Mouse (Mus musculus) embryo, embryonic 10 days (tissue): Measurements from ENCODE around the gene Tbcd.
A peak's percentile ranks its signal among the peaks of the same experiment; 100 is the strongest.

Experiments
- DNase-seq: peaks from one replicate; pipeline ENCODE4 v3.0.0-alpha.2; 2015; ENCODE audit warnings: low spot score

The Tbcd gene

DNA sequence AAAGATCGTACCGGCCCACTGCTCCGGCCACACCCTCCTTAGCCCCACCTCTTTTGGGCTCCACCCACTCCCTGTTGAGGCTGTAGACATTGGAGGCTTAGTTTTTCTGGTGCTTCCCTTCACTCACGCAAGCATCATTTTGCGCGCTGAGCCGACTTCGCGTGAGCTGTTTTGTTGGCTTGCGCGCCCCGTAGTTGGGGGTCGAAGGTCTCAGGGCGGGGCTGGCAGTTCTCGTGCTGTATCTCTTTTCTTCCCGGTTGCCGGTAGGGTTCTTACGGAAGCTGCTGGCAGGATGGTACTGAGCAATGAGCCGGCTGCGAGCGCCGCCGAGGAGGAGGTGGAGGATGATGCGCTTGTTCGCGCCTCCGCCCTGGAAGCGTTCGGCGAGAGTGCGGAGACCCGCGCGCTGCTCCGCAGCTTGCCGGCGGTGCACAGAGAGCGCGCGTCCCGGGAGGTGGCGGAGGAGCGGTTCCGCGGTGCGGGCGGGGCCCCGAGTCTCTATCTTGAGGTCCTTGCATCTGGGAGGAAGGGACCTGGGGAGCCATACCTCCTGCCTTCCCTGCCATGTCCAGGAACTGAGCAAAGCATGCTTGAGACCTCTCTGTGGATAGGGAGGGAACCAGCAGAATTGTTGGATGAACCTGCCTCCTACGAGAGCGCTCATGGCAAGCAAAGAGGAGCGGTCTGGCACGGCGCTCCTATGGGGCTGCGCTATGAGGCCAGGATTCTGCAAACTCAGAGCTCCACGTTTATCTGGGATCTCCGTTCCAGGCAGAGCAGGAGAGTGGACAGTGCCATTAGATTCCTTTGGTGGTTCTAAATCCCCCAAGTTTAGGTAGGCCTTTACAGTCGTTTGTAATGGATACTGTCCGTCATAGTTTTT lies at the start of gene Tbcd:
TSS of gene Tbcd (plus strand) at position 197 of the 883 bp plus-strand sequence.
- peak; percentile 95 for DNase-seq

- DNase-seq = no peak
These were observed 44.2 kb upstream of the Tbcd start for GRCm38 (mm10) chr11:121407366-121408155.

- no peak for DNase-seq
These were observed 37.0 kb upstream of the Tbcd start for GRCm38 (mm10) chr11:121414762-121415161.

DNA sequence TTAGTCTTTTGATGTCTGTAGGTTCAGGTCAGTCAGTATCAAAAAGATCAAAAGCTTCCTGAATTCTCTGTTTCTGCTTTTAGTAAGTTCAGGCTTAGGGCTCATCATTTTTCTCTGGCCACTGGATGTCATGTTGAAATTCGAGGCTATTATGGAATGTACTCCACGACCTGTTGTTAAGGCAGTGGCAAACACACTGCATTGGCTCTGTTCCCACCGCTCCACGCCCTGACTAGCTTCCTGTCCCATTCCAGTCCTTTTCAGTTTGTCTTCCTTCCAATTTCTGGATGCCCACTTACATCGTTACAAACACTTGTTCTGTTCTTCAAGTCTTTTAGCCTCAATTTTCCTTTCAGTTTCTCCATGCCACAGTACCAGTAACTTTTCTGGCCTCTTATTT lies 36.4 kb upstream of the Tbcd start:
- DNase-seq = no peak

GRCm38 (mm10) chr11:121417971-121418370 lies 33.8 kb upstream of the Tbcd start:
- DNase-seq = no peak

- no peak for DNase-seq
These were observed 32.8 kb upstream of the Tbcd start for GRCm38 (mm10) chr11:121418932-121419331.

GRCm38 (mm10) chr11:121420379-121420778 lies 31.4 kb upstream of the Tbcd start:
- no peak for DNase-seq

DNA sequence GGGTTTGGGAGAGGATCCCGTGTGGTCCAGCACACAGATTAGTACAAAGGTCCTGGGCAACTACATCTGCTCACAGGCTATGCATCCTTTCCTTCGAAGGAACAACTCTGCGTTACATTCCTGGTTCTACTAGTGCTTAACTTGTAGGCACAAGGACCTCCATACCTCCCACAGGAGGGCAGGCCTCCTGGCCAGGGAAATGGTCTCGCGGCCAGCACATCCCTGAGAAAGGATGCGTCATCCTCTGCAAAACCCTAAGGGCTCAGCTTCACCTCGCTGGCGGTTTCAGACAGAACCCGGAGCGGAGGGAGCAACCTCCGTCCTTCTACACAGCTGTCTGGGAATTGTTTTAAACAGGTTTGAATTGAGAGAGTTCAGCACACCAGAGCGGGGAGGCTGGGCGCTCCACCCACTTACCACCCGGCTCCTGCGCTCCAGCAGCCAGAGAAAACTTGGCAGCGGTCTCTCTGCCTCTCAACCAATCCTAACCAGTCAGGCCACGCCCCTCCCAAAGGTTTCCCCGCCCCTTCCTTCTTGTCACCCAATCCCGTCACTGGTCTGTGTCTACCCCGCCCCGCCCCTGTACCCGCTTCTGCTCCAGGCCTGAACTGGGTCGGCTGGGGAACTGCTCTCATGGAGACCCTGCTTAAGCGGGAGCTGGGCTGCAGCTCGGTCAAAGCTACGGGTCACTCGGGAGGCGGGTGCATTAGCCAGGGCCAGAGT lies 30.8 kb upstream of the Tbcd start, which contains the start of gene Fn3krp:
TSS of gene Fn3krp (plus strand) at position 572 of the 723 bp plus-strand sequence.
- peak; percentile 99 for DNase-seq

DNA sequence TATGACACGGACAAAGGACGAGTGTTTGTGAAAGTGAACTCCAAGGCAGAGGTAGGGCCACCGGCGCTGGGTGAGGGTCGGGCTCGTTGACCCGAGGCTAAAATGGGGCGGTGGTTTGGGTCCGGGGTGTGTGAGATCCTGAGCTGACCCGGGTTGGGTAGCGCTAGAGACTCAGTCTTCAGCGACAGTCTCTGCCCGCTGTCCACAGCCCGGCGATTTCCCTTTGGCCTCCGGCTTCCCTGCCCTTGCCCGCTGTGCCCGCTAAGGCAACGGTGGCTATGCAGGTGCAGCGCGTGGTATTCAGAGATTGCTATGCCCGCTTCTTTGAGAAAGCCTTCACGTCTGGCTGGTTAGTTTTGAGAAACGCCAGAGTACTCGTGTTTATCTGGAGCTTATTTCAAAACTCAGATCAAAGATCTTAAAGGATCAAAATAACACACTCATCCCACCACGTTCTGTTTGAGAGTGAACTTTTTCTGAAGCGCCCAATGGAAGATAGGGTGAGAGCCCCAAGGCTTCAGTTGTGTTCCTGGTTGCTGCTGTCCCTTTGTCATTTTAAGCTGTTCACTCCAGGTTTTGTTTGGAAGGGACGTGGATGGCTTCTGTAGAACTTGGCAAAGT lies 30.1 kb upstream of the Tbcd start:
- DNase-seq = no peak

DNA sequence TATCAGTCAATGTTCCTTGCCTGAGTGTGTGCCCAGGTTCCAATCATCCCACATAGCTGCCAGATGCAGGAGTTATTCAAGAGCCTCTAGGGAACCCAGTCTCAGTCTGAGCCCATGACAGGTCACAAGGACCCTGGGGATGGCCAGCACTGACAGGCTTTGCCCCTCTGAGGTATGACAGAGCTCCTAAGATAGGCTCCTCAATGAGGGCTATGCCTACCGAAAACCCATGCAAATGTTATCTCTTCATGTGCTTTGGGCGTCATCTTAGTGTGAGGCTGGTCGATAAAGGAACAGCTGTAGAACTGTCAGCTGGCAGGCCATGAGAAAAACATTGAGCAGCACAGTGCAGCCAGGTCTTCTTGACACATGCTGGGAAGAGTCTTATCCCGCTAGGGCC lies 18.4 kb upstream of the Tbcd start:
- DNase-seq = no peak

DNA sequence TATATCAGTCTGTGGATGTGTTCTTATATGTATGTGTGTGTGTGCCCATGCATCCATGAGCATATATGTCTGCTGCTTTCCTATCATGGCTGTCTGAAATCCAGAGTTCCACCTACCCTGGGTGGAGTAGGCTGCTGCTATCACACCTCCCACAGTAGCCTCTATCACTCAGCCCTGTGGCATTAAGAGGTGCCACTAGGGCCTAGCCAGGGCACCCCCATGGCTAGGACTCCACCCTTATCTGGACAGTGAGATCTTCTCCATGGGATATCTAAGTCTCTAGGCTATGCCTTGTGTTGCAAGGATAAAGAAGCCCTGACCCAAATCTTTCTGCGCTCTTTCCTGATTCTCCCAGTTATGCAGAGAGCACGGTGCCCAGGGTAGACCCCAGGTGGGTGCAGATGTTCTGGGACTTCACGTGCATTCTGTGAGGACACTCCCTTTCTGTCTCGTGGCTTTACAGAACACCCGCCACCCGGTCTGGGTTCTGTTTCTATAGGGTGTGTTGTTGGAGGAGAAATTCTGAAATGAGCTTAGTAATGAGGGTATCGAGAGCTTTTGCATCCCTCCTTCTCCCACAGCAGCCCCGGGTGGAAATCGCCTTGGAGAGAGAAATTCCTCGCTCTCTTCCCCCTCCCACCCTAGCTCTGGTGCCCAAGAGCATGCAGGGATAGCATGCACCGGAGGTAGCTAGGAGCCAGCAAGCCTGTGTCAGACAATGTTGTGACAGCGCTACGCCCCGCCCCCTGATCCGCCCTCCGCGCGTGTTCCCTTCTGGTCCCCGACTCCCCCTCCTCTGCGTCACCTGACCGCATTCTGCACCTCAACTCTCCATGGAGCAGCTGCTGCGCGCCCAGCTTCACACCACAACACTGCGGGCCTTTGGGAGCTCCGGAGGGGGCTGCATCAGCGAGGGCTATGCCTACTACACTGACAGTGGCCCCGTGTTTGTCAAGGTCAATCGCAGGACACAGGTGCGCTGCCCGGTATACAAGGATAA lies 17.3 kb upstream of the Tbcd start, which contains the start of gene Fn3k:
TSS of gene Fn3k (plus strand) at position 758 of the 1,000 bp plus-strand sequence.
- DNase-seq = peak; percentile 83

- DNase-seq = no peak
These were observed 14.5 kb upstream of the Tbcd start for GRCm38 (mm10) chr11:121437236-121437635.

DNA sequence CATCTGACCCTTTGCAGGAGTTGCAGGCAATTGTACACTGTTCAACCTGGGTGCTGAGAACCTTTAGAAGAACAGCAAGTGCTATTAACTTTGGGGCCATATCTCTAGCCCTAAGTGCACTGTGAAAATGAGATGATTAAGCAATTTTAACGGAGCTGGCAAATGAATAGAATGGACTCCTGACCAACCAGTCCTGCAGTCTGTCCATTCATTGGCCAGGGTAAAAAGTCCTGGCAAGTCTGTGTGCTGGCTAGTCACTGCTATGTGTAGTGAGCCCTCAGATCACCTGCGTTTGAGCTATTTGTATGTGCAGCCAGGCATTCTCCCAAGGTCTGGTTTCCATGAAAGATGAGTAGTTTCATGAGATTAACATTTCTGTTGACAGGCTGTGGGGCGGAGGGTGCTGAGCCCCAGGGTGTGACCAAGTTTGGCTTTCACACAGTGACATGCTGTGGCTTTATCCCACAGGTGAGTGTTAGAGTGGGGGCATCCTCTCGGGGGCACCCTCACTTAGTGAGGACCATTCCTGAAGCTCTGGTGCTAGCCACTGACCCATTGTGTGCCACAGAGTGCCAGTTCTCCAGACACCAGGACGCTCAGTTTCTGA lies 12.0 kb upstream of the Tbcd start:
- no peak for DNase-seq

GRCm38 (mm10) chr11:121441653-121442052 lies 10.1 kb upstream of the Tbcd start:
- no peak for DNase-seq

DNA sequence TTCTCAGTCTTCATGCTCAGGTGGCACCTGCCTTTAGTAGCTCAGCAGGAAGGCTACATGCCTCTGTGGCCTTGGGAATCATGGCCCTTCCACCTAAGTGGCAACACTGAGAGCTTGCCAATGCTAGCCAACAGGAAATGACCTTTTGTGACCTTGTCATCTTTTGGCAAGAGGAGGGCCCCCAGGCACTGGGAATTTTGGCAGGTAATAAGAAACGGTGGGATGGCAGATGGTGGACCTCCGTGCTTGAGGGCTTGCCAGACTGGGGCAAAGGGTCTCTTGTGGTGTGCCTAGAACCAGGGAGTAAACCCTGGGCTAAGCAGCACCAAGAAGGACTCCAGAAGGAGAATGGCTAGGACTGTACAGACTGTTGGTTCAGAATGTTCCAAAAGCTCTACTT lies 9.7 kb upstream of the Tbcd start:
- DNase-seq = no peak

DNA sequence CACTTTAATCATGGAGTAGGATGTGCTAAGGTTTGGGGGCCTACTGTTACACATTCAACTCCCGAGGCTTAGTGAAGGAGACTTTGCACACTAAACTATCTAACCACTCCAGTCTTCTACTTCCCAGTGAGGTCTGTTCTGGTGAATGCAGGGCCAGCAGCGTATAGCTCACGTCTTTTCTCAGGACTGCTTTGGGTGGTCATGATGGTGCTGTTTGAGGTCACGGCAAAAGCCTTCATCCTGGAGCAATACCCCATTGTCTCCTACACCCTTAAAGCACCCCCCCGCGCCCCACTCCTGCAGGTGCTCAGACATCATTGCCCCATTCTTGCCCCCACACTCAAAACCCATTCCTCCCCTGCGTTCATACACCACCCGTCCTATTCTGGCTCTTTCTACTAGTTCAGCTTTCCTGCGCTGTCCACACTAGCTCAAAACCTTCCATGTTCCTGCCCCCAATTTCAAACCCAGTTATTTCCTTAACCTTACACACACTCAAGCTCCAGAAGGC lies 478 bp upstream of the Tbcd start:
- DNase-seq = no peak

- no peak for DNase-seq
These were observed 6.1 kb downstream of the Tbcd start for GRCm38 (mm10) chr11:121457874-121458273.

GRCm38 (mm10) chr11:121467408-121467807 lies 15.7 kb downstream of the Tbcd start:
- DNase-seq = no peak

- DNase-seq = no peak
These were observed 23.1 kb downstream of the Tbcd start for GRCm38 (mm10) chr11:121474831-121475230.
